In the genomic region with DNA sequence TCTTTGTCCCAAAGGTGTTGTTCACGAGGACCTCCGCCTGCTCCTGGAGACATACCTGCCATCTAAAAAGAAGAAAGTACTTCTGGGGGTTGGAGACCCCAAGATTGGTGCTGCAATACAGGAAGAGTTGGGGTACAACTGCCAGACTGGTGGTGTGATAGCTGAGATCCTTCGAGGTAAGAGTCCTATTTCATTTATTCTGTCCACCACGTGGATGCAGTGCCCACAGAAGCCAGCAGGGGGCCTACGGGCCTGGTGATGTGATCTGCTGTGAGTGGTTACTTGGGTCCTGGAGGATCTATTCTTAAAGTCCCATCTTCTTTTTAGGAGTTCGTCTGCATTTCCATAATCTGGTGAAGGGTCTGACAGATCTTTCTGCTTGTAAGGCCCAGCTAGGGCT, we compare ENCODE assay signal across 8 mouse cellular contexts. TPM values are rescaled to one million over a fixed set of nuclear protein-coding genes. Genes with fewer than 3 reads are reported as not detected.
A peak's percentile ranks its signal among the peaks of the same experiment; 100 is the strongest.
DNase-seq lines count a peak whose midpoint lies in the region; ATAC-seq lines count a peak whose summit lies in the region.

No protein-coding gene starts in this region.

- H3K27me3 ChIP-seq in embryonic facial prominence, embryonic 12.5 days, result no peaks in the 10 kb centered on the region
- no peaks in the 10 kb centered on the region for H3K27me3 ChIP-seq in hindbrain, embryonic 14.5 days (ENCODE audit: control insufficient read depth, insufficient read depth, low read length)
- no peaks in the 10 kb centered on the region for H3K27me3 ChIP-seq in liver, embryonic 11.5 days (replicated peaks; ENCODE audit: control insufficient read depth, insufficient read depth, low read length)

- peak overlapping the region; percentile 69 for H3K4me2 ChIP-seq in embryonic facial prominence, embryonic 12.5 days (replicated peaks)
- H3K4me2 ChIP-seq in hindbrain, embryonic 14.5 days (replicated peaks), result peak overlapping the region; percentile 77
- H3K4me2 ChIP-seq in liver, embryonic 11.5 days, result peak overlapping the region; percentile 91

- H3K4me1 ChIP-seq in embryonic facial prominence, embryonic 12.5 days, result peaks cover 24% of the 10 kb centered on the region
- peaks cover 14% of the 10 kb centered on the region for H3K4me1 ChIP-seq in hindbrain, embryonic 14.5 days (replicated peaks; ENCODE audit: control insufficient read depth, insufficient read depth, low read length)
- H3K4me1 ChIP-seq in liver, embryonic 11.5 days (replicated peaks; ENCODE audit: control insufficient read depth, insufficient read depth, low read length), result peaks cover 21% of the 10 kb centered on the region

- 48% methylated on average over 6 of the region's 6 CpGs for WGBS in embryonic facial prominence, embryonic 12.5 days
- WGBS in hindbrain, embryonic 14.5 days, result 46% methylated on average over 6 of the region's 6 CpGs
- 19% methylated on average over 6 of the region's 6 CpGs for WGBS in liver, embryonic 11.5 days

- peak overlapping the region; percentile 87 for H3K4me3 ChIP-seq in embryonic facial prominence, embryonic 12.5 days
- peak overlapping the region; percentile 89 for H3K4me3 ChIP-seq in hindbrain, embryonic 14.5 days (replicated peaks; ENCODE audit: low read length)
- peak overlapping the region; percentile 97 for H3K4me3 ChIP-seq in liver, embryonic 11.5 days (ENCODE audit: low read depth, low read length)

- peak; percentile 12 to 17 for DNase-seq in lung, adult 18-20 months
- DNase-seq in lung, postnatal 25 days (ENCODE audit: low spot score), result no peak
- DNase-seq in adipocyte (ENCODE audit: low spot score), result peak; percentile 72
- peak; percentile 66 for DNase-seq in hindbrain, embryonic 14.5 days (ENCODE audit: low spot score)
- DNase-seq in liver, embryonic 11.5 days (ENCODE audit: low spot score), result peak; percentile 75
- peak; percentile 81 for DNase-seq in naive thymus-derived CD4-positive, alpha-beta T cell, adult 2 months (ENCODE audit: low read depth)

- H3K27ac ChIP-seq in embryonic facial prominence, embryonic 12.5 days, result no peak overlapping the region
- H3K27ac ChIP-seq in hindbrain, embryonic 14.5 days, result no peak overlapping the region
- H3K27ac ChIP-seq in liver, embryonic 11.5 days (ENCODE audit: low read depth, low read length), result peak overlapping the region; percentile 92

- H3K9me3 ChIP-seq in embryonic facial prominence, embryonic 12.5 days, result no peaks in the 10 kb centered on the region
- no peaks in the 10 kb centered on the region for H3K9me3 ChIP-seq in hindbrain, embryonic 14.5 days (ENCODE audit: control insufficient read depth, low read length)
- no peaks in the 10 kb centered on the region for H3K9me3 ChIP-seq in liver, embryonic 11.5 days (ENCODE audit: control insufficient read depth, low read length)

- ATAC-seq in embryonic facial prominence, embryonic 12.5 days (ENCODE audit: insufficient number of reproducible peaks, insufficient read depth, low FRiP score, low TSS enrichment), result no peak
- no peak for ATAC-seq in hindbrain, embryonic 14.5 days (ENCODE audit: low FRiP score)
- no peak for ATAC-seq in liver, embryonic 11.5 days (replicated peaks; ENCODE audit: low FRiP score)
- no peak for ATAC-seq in inflammation-experienced regulatory T-cells, adult 6 months

- H3K9ac ChIP-seq in embryonic facial prominence, embryonic 12.5 days, result 0 out of 2 replicates have a peak overlapping the region, but pooled peaks have one; percentile 92
- peak overlapping the region; percentile 94; the same call in 1 of the 2 replicates for H3K9ac ChIP-seq in hindbrain, embryonic 14.5 days
- H3K9ac ChIP-seq in liver, embryonic 11.5 days (ENCODE audit: low read depth, low read length), result peak overlapping the region; percentile 100

- peaks cover 50% of the 10 kb centered on the region for H3K36me3 ChIP-seq in embryonic facial prominence, embryonic 12.5 days
- H3K36me3 ChIP-seq in hindbrain, embryonic 14.5 days (replicated peaks; ENCODE audit: control insufficient read depth, insufficient read depth), result peaks cover 52% of the 10 kb centered on the region
- peaks cover 42% of the 10 kb centered on the region for H3K36me3 ChIP-seq in liver, embryonic 11.5 days (ENCODE audit: control insufficient read depth, insufficient read depth, low read length)

RNA-seq across cellular contexts. Expression of gene Nop56, which starts 1.4 kb away (rescaled TPM):
- 367 and 368 TPM in 2 replicates for polyA plus RNA-seq in embryonic facial prominence, embryonic 12.5 days (2016; fragmentation: Nextera tagmentation; extraction: Ambion mirVana)
- 220 and 244 TPM in 2 replicates for polyA plus RNA-seq in hindbrain, embryonic 14.5 days (2014; fragmentation: Nextera tagmentation; extraction: Ambion mirVana)
- polyA plus RNA-seq in liver, embryonic 11.5 days (2014; fragmentation: Nextera tagmentation; extraction: Ambion mirVana), result 516 and 536 TPM in 2 replicates
- 100 to 1,000 TPM; 278 to 380 (median 357) TPM for polyA plus RNA-seq in inflammation-experienced regulatory T-cells, adult 6 months (2017; shearing (Covaris generic))

RNA-seq across cellular contexts. Expression of gene Idh3b, which starts 8.7 kb away (rescaled TPM):
- 137 and 145 TPM in 2 replicates for polyA plus RNA-seq in embryonic facial prominence, embryonic 12.5 days (2016; fragmentation: Nextera tagmentation; extraction: Ambion mirVana)
- 184 and 194 TPM in 2 replicates for polyA plus RNA-seq in hindbrain, embryonic 14.5 days (2014; fragmentation: Nextera tagmentation; extraction: Ambion mirVana)
- polyA plus RNA-seq in liver, embryonic 11.5 days (2014; fragmentation: Nextera tagmentation; extraction: Ambion mirVana), result 184 and 188 TPM in 2 replicates
- 100 to 1,000 TPM; 147 to 175 (median 150) TPM for polyA plus RNA-seq in inflammation-experienced regulatory T-cells, adult 6 months (2017; shearing (Covaris generic))

RNA-seq across cellular contexts. Expression of gene Ebf4, which starts 19.3 kb away (rescaled TPM):
- polyA plus RNA-seq in embryonic facial prominence, embryonic 12.5 days (2016; fragmentation: Nextera tagmentation; extraction: Ambion mirVana), result 4.4 and 4.6 TPM in 2 replicates
- polyA plus RNA-seq in hindbrain, embryonic 14.5 days (2014; fragmentation: Nextera tagmentation; extraction: Ambion mirVana), result 4.4 and 4.5 TPM in 2 replicates
- 0.78 and 0.81 TPM in 2 replicates for polyA plus RNA-seq in liver, embryonic 11.5 days (2014; fragmentation: Nextera tagmentation; extraction: Ambion mirVana)
- polyA plus RNA-seq in inflammation-experienced regulatory T-cells, adult 6 months (2017; shearing (Covaris generic)), result not detected
